Mouse (Mus musculus) frontal cortex, adult (tissue): Measurements from ENCODE around the gene Bco1.

Source experiments
- ATAC-seq: cut with Nextera tagmentation; 2 replicates; pipeline ENCODE4 v1.9.2; 2017; ENCODE audit warnings: mild to moderate bottlenecking, moderate library complexity, mixed read lengths; ENCODE audit not compliant: low TSS enrichment

The Bco1 gene

GRCm38 (mm10) chr8:117095647-117096046 lies at the start of gene Bco1:
Gene Bco1, plus strand, starts transcription at chr8:117095854.
- no peak for ATAC-seq

GRCm38 (mm10) chr8:117049444-117049843 lies 46.2 kb upstream of the Bco1 start:
- no peak for ATAC-seq

- ATAC-seq, result no peak
Measured at GRCm38 (mm10) chr8:117050763-117051162, 44.9 kb upstream of the Bco1 start.

- ATAC-seq, result no peak
Measured at GRCm38 (mm10) chr8:117051316-117051715, 44.3 kb upstream of the Bco1 start.

- ATAC-seq, result 0 out of 2 replicates have a peak, but pooled peaks have one; percentile 55
Measured at GRCm38 (mm10) chr8:117053135-117054079, 42.2 kb upstream of the Bco1 start.

- ATAC-seq, result no peak
Measured at GRCm38 (mm10) chr8:117054146-117054545, 41.5 kb upstream of the Bco1 start.

GRCm38 (mm10) chr8:117055097-117055496 lies 40.6 kb upstream of the Bco1 start:
- no peak for ATAC-seq

- no peak for ATAC-seq
Measured at GRCm38 (mm10) chr8:117059021-117059420, 36.6 kb upstream of the Bco1 start.

- no peak for ATAC-seq
Measured at GRCm38 (mm10) chr8:117060306-117060705, 35.3 kb upstream of the Bco1 start.

GRCm38 (mm10) chr8:117061180-117061880 lies 34.3 kb upstream of the Bco1 start:
- peak; percentile 99 for ATAC-seq

- no peak for ATAC-seq
Measured at GRCm38 (mm10) chr8:117066955-117067354, 28.7 kb upstream of the Bco1 start.

GRCm38 (mm10) chr8:117067396-117067795 lies 28.3 kb upstream of the Bco1 start:
- no peak for ATAC-seq

- no peak for ATAC-seq
Measured at GRCm38 (mm10) chr8:117068294-117068693, 27.4 kb upstream of the Bco1 start.

- peak; percentile 80 for ATAC-seq
Measured at GRCm38 (mm10) chr8:117069708-117070107, 25.9 kb upstream of the Bco1 start.

- no peak for ATAC-seq
Measured at GRCm38 (mm10) chr8:117074350-117075182, 21.1 kb upstream of the Bco1 start.

- ATAC-seq, result no peak
Measured at GRCm38 (mm10) chr8:117078367-117078926, 17.2 kb upstream of the Bco1 start.

- no peak for ATAC-seq
Measured at GRCm38 (mm10) chr8:117079652-117080051, 16.0 kb upstream of the Bco1 start.

- no peak for ATAC-seq
Measured at GRCm38 (mm10) chr8:117082399-117082872, 13.2 kb upstream of the Bco1 start, which contains the start of gene Pkd1l2. Gene Pkd1l2, minus strand, starts transcription at chr8:117082449.

- ATAC-seq, result no peak
Measured at GRCm38 (mm10) chr8:117082947-117083559, 12.6 kb upstream of the Bco1 start.

GRCm38 (mm10) chr8:117085521-117085920 lies 10.1 kb upstream of the Bco1 start:
- ATAC-seq, result no peak

GRCm38 (mm10) chr8:117087036-117087435 lies 8.6 kb upstream of the Bco1 start:
- no peak for ATAC-seq
